Comparison of ENCODE assay signal across 23 mouse cellular contexts in genomic region chr6:114304668-114305067, GRCm38 (mm10). TPM values are rescaled to one million over a fixed set of nuclear protein-coding genes. Genes with fewer than 3 reads are reported as not detected.
DNase-seq lines count a peak whose midpoint lies in the region; ATAC-seq and TF ChIP-seq lines count a peak whose summit lies in the region.
"Had no signal": no experiment of that assay in that cellular context is flagged by ENCODE, and none has a peak within 500 bp of the region (broad histone marks: within the 10 kb centered on the region; RNA-seq: fewer than 3 reads in every experiment).

No protein-coding gene starts in this region.

- no peak overlapping the region for H3K4me2 ChIP-seq in midbrain, embryonic 11.5 days
- no peak overlapping the region for H3K4me2 ChIP-seq in midbrain, embryonic 13.5 days (replicated peaks)
- H3K4me2 ChIP-seq in stomach, embryonic 14.5 days (replicated peaks; ENCODE audit: low read depth, low read length) = no peak overlapping the region
- no peak overlapping the region for H3K4me2 ChIP-seq in stomach, postnatal 0 days (replicated peaks; ENCODE audit: low read depth)

- no peak for TF ChIP-seq EP300 in heart, adult 2 months (IDR thresholded peaks at IDR 0.05; ENCODE audit: insufficient read depth, low read depth, low read length)
- TF ChIP-seq EP300 in stomach, postnatal 0 days (optimal IDR thresholded peaks at IDR 0.05) = no peak

- no peak for TF ChIP-seq POLR2A in heart, adult 2 months (IDR thresholded peaks at IDR 0.05; ENCODE audit: insufficient read depth, low read depth, low read length)

- no peak overlapping the region for H3K27ac ChIP-seq in heart, adult 2 months
- no peak overlapping the region for H3K27ac ChIP-seq in midbrain, embryonic 11.5 days (ENCODE audit: low read depth, low read length)
- no peak overlapping the region for H3K27ac ChIP-seq in midbrain, embryonic 13.5 days
- H3K27ac ChIP-seq in stomach, embryonic 14.5 days (ENCODE audit: low read length) = no peak overlapping the region
- no peak overlapping the region for H3K27ac ChIP-seq in stomach, postnatal 0 days (replicated peaks)

- WGBS in heart, adult 2 months = 70% methylated on average over 6 of the region's 6 CpGs
- WGBS in midbrain, embryonic 11.5 days = 80% methylated on average over 6 of the region's 6 CpGs
- 88% methylated on average over 6 of the region's 6 CpGs for WGBS in midbrain, embryonic 13.5 days
- WGBS in stomach, embryonic 14.5 days = 75% methylated on average over 6 of the region's 6 CpGs
- 74% methylated on average over 6 of the region's 6 CpGs for WGBS in stomach, postnatal 0 days

- no peak for ATAC-seq in midbrain, embryonic 11.5 days (ENCODE audit: low FRiP score)
- ATAC-seq in midbrain, embryonic 13.5 days = no peak
- ATAC-seq in stomach, embryonic 14.5 days (ENCODE audit: insufficient number of reproducible peaks, insufficient read depth, low FRiP score, low read depth) = 0 out of 2 replicates have a peak, but pooled peaks have one; percentile 28
- ATAC-seq in stomach, postnatal 0 days (ENCODE audit: low FRiP score, low TSS enrichment) = no peak
- ATAC-seq: activated CD4-positive, CD25-positive, alpha-beta regulatory T cell, adult 4 months; CD4-positive, CD25-positive, alpha-beta regulatory T cell, adult 4 months; Patski had no signal

- intact Hi-C loops in heart, adult 2 months (cut with DNase I) = no loop called here

- no peak for TF ChIP-seq CTCF in heart, adult 2 months (IDR thresholded peaks at IDR 0.05)
- no peak for TF ChIP-seq CTCF in stomach, postnatal 0 days (IDR thresholded peaks at IDR 0.05; ENCODE audit: low read depth)

- H3K9me3 ChIP-seq in midbrain, embryonic 11.5 days (ENCODE audit: control insufficient read depth, low read length) = no peaks in the 10 kb centered on the region
- H3K9me3 ChIP-seq in midbrain, embryonic 13.5 days = no peaks in the 10 kb centered on the region
- H3K9me3 ChIP-seq in stomach, embryonic 14.5 days (ENCODE audit: control insufficient read depth, low read depth, low read length) = no peaks in the 10 kb centered on the region
- H3K9me3 ChIP-seq in stomach, postnatal 0 days (ENCODE audit: control insufficient read depth, low read length) = no peaks in the 10 kb centered on the region

- H3K36me3 ChIP-seq in heart, adult 2 months (ENCODE audit: control insufficient read depth, insufficient read depth, low read length) = no peaks in the 10 kb centered on the region
- H3K36me3 ChIP-seq in midbrain, embryonic 11.5 days (ENCODE audit: control insufficient read depth, insufficient read depth, low read length) = peaks cover 2% of the 10 kb centered on the region; the same call in 1 of the 2 replicates
- peaks cover 87% of the 10 kb centered on the region for H3K36me3 ChIP-seq in midbrain, embryonic 13.5 days
- H3K36me3 ChIP-seq in stomach, embryonic 14.5 days (ENCODE audit: control insufficient read depth, insufficient read depth, low read length) = no peaks in the 10 kb centered on the region
- H3K36me3 ChIP-seq in stomach, postnatal 0 days (ENCODE audit: control insufficient read depth, insufficient read depth, low read length) = no peaks in the 10 kb centered on the region
- H3K36me3 ChIP-seq: G1E had no signal

- H3K4me1 ChIP-seq in heart, adult 2 months (ENCODE audit: control insufficient read depth, insufficient read depth, low read length) = no peaks in the 10 kb centered on the region
- no peaks in the 10 kb centered on the region for H3K4me1 ChIP-seq in midbrain, embryonic 11.5 days (ENCODE audit: control insufficient read depth, insufficient read depth, low read length)
- peaks cover 5% of the 10 kb centered on the region for H3K4me1 ChIP-seq in midbrain, embryonic 13.5 days (replicated peaks)
- no peaks in the 10 kb centered on the region for H3K4me1 ChIP-seq in stomach, embryonic 14.5 days (ENCODE audit: control insufficient read depth, insufficient read depth, low read length)
- H3K4me1 ChIP-seq in stomach, postnatal 0 days (replicated peaks; ENCODE audit: control insufficient read depth, insufficient read depth) = no peaks in the 10 kb centered on the region

- no peak overlapping the region for H3K4me3 ChIP-seq in heart, adult 2 months
- no peak overlapping the region for H3K4me3 ChIP-seq in midbrain, embryonic 11.5 days (ENCODE audit: low read depth, low read length)
- no peak overlapping the region for H3K4me3 ChIP-seq in midbrain, embryonic 13.5 days (replicated peaks)
- no peak overlapping the region for H3K4me3 ChIP-seq in stomach, embryonic 14.5 days (ENCODE audit: low read depth, low read length)
- H3K4me3 ChIP-seq in stomach, postnatal 0 days (ENCODE audit: low read depth, low read length) = no peak overlapping the region

- peaks cover 2% of the 10 kb centered on the region; the same call in 1 of the 2 replicates for H3K27me3 ChIP-seq in heart, adult 2 months (ENCODE audit: control insufficient read depth, insufficient read depth, low read length)
- H3K27me3 ChIP-seq in midbrain, embryonic 11.5 days (ENCODE audit: control insufficient read depth, insufficient read depth, low read length) = no peaks in the 10 kb centered on the region; the same call in none of the 2 replicates
- H3K27me3 ChIP-seq in midbrain, embryonic 13.5 days = peaks cover 7% of the 10 kb centered on the region
- 0 out of 2 replicates have a peak, but pooled peaks cover 4% of the 10 kb centered on the region for H3K27me3 ChIP-seq in stomach, embryonic 14.5 days (ENCODE audit: control insufficient read depth, insufficient read depth, low read length)
- H3K27me3 ChIP-seq in stomach, postnatal 0 days (ENCODE audit: control insufficient read depth, insufficient read depth, low read length) = no peaks in the 10 kb centered on the region

- peak; percentile 90 for DNase-seq in heart, adult 11 months
- no peak for DNase-seq in heart, adult 2 months
- DNase-seq in midbrain, embryonic 11.5 days (ENCODE audit: low spot score, missing footprints) = peak; percentile 37
- DNase-seq in stomach, postnatal 0 days (ENCODE audit: low spot score) = no peak
- DNase-seq: adrenal gland, adult 2 months; adrenal gland, adult 8-10 months; adrenal gland, postnatal 10 days; adrenal gland, postnatal 14 days; adrenal gland, postnatal 25 days; adrenal gland, postnatal 36 days; B cell, adult 2 months; cerebellum, adult 11 months; cerebellum, adult 11-12 months; cerebellum, adult 18-20 months had no signal

- no peak overlapping the region for H3K9ac ChIP-seq in heart, adult 2 months (ENCODE audit: low read depth, low read length)
- no peak overlapping the region for H3K9ac ChIP-seq in midbrain, embryonic 11.5 days (ENCODE audit: low read length)
- H3K9ac ChIP-seq in midbrain, embryonic 13.5 days (replicated peaks) = no peak overlapping the region
- no peak overlapping the region for H3K9ac ChIP-seq in stomach, embryonic 14.5 days (replicated peaks; ENCODE audit: low read depth, low read length)
- no peak overlapping the region for H3K9ac ChIP-seq in stomach, postnatal 0 days (ENCODE audit: low read length)

- no peaks in the 10 kb centered on the region for H3K79me2 ChIP-seq in heart, adult 2 months (replicated peaks; ENCODE audit: control insufficient read depth, insufficient read depth, low read length)

RNA-seq across cellular contexts. Expression of gene Slc6a1, which starts 22.2 kb away (rescaled TPM):
- total RNA-seq in heart, adult 2 months (2021) = under 1 TPM; 0.08 to 0.32 TPM
- 0.12 and 0.21 TPM in 2 replicates for polyA plus RNA-seq in heart, adult 2 months (2012; rRNA removed)
- 13.3 and 16.5 TPM in 2 replicates for polyA plus RNA-seq in midbrain, embryonic 11.5 days (2014; fragmentation: Nextera tagmentation; extraction: Ambion mirVana)
- polyA plus RNA-seq in midbrain, embryonic 13.5 days (2015; fragmentation: Nextera tagmentation; extraction: Ambion mirVana) = 85.6 and 88.9 TPM in 2 replicates
- polyA plus RNA-seq in stomach, embryonic 14.5 days (2014; fragmentation: Nextera tagmentation; extraction: Ambion mirVana) = not detected in 2 replicates
- 0.07 TPM in 1 of 2 replicates, not detected in the other for polyA plus RNA-seq in stomach, postnatal 0 days (2015; fragmentation: Nextera tagmentation; extraction: Ambion mirVana)
- total RNA-seq: adrenal gland, adult 18-20 months; adrenal gland, adult 2 months; adrenal gland, postnatal 14 days; adrenal gland, postnatal 25 days; adrenal gland, postnatal 36 days; MEL had no signal
- polyA plus RNA-seq: adrenal gland, adult 2 months; C2C12; G1E; Patski had no signal

Comparison
In these comparisons a context has a peak if more than half of its experiments do, and no peak if none do; other contexts are left out.
1. DNase-seq: peak in heart, adult 11 months (single experiment) and midbrain, embryonic 11.5 days (single experiment); none in heart, adult 2 months (0 of 2) and stomach, postnatal 0 days (single experiment).
2. RNA of gene Slc6a1, which starts 22.2 kb away (polyA plus RNA-seq): 85.6 to 88.9 TPM in midbrain, embryonic 13.5 days and 13.3 to 16.5 TPM in midbrain, embryonic 11.5 days; 0.12 to 0.21 TPM in heart, adult 2 months, 0.07 TPM in stomach, postnatal 0 days and not detected in stomach, embryonic 14.5 days; every median in the first group is over 10 times any median in the second.